Mouse (Mus musculus) forebrain, embryonic 13.5 days (tissue): ENCODE measurements around the gene B3gnt9. TPM values are rescaled to one million over a fixed set of nuclear protein-coding genes. Genes with fewer than 3 reads are reported as not detected.

ENCODE experiments used
- ATAC-seq: fragments of 200-750 bp; cut with Nextera tagmentation; 2 replicates; pipeline ENCODE4 v1.8.0; 2017
- H3K27ac ChIP-seq: fragments of 300-500 bp; sonication (generic); 2 replicates; pipeline ENCODE4 v1.5.1; 2015; ENCODE audit warnings: inconsistent platforms, mild to moderate bottlenecking, moderate library complexity
- H3K27me3 ChIP-seq: fragments of 300-500 bp; sonication (generic); 2 replicates; pipeline ENCODE4 v1.6.1; 2015; ENCODE audit warnings: mild to moderate bottlenecking, inconsistent platforms
- H3K36me3 ChIP-seq: fragments of 300-500 bp; sonication (generic); 2 replicates; pipeline ENCODE4 v1.6.1; 2015; ENCODE audit warnings: mild to moderate bottlenecking, inconsistent platforms; ENCODE audit not compliant: poor library complexity, severe bottlenecking
- H3K4me1 ChIP-seq: fragments of 300-500 bp; sonication (generic); 2 replicates; pipeline ENCODE4 v1.6.1; 2015; ENCODE audit warnings: inconsistent platforms
- H3K4me2 ChIP-seq: fragments of 300-500 bp; sonication (generic); 2 replicates; pipeline ENCODE4 v1.6.1; 2015; ENCODE audit warnings: inconsistent platforms, mild to moderate bottlenecking, moderate library complexity
- H3K4me3 ChIP-seq: fragments of 300-500 bp; sonication (generic); 2 replicates; pipeline ENCODE4 v1.5.1; 2015; ENCODE audit warnings: mild to moderate bottlenecking, inconsistent platforms
- H3K9ac ChIP-seq: fragments of 300-500 bp; sonication (generic); 2 replicates; pipeline ENCODE4 v1.6.1; 2015; ENCODE audit warnings: mild to moderate bottlenecking, inconsistent platforms
- H3K9me3 ChIP-seq: fragments of 300-500 bp; sonication (generic); replicated peaks from 2 replicates; pipeline ENCODE4 v1.6.1; 2016; ENCODE audit warnings: inconsistent platforms
- WGBS: fragments of 180-500 bp; shearing (Covaris S2); methylation state at CpG from one replicate; pipeline ENCODE4 v1.1.7; 2015; 5-methylcytosine and 5-hydroxymethylcytosine counted together
- polyA plus RNA-seq: library from polyadenylated mRNA; unstranded; fragments of >200 nt; fragmentation: Nextera tagmentation; extraction: Ambion mirVana; gene quantifications from 2 replicates; pipeline ENCODE4 v1.2.1, GENCODE M21; 2015

The B3gnt9 gene
- polyA plus RNA-seq = 1.3 and 2.4 TPM in 2 replicates

GRCm38 (mm10) chr8:105254966-105255350 is at the start of gene B3gnt9:
TSS of gene B3gnt9 (minus strand) at chr8:105255153.
- peak; percentile 12; the same call in 1 of the 2 replicates for ATAC-seq
- 3% methylated on average over 14 of the region's 14 CpGs for WGBS
- peaks cover 51% of the 10 kb centered on the region for H3K27me3 ChIP-seq
- H3K36me3 ChIP-seq = peaks cover 24% of the 10 kb centered on the region
- no peak within 1 kb of the TSS for H3K27ac ChIP-seq
- peak within 1 kb of the TSS; percentile 59 for H3K4me3 ChIP-seq
- no peaks in the 10 kb centered on the region for H3K9me3 ChIP-seq
- peak within 1 kb of the TSS; percentile 97 for H3K4me2 ChIP-seq
- H3K4me1 ChIP-seq = peaks cover 29% of the 10 kb centered on the region
- peak within 1 kb of the TSS; percentile 71 for H3K9ac ChIP-seq

- H3K27ac ChIP-seq = no peak overlapping the region
- H3K9me3 ChIP-seq = no peaks in the 10 kb centered on the region
- 89% methylated on average over 9 of the region's 9 CpGs for WGBS
- peaks cover 24% of the 10 kb centered on the region for H3K4me1 ChIP-seq
- H3K27me3 ChIP-seq = no peaks in the 10 kb centered on the region
- H3K4me2 ChIP-seq = no peak overlapping the region
- no peak overlapping the region for H3K9ac ChIP-seq
- no peak for ATAC-seq
- H3K36me3 ChIP-seq = peaks cover 88% of the 10 kb centered on the region
- H3K4me3 ChIP-seq = no peak overlapping the region
These were observed 48.9 kb upstream of the B3gnt9 start for GRCm38 (mm10) chr8:105303874-105304273.

DNA sequence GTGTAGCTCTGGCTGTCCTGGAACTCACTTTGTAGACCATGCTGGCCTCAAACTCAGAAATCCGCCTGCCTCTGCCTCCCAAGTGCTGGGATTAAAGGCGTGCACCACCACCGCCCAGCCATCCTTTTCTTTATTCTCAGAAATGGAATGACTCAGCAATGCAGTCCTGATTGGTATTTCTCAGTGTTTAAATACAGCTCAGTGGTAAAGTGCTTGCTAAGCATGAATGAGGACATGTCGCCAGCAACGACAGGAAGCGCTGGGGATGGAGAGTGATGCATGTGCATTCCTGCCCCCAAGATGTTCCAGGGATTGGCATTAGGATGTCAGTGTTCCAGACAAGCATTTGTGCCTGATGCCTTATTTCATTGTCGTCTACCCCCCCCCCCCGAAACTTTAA is 48.4 kb upstream of the B3gnt9 start:
- Histone ChIP-seq H3K4me3 (no peak overlapping the region), H3K4me2 (no peak overlapping the region), H3K9me3 (no peaks in the 10 kb centered on the region), H3K27me3 (no peaks in the 10 kb centered on the region), H3K27ac (no peak overlapping the region), H3K4me1 (peaks cover 29% of the 10 kb centered on the region), H3K36me3 (peaks cover 86% of the 10 kb centered on the region), H3K9ac (no peak overlapping the region)
- ATAC-seq = no peak
- 93% methylated on average over 8 of the region's 8 CpGs for WGBS

DNA sequence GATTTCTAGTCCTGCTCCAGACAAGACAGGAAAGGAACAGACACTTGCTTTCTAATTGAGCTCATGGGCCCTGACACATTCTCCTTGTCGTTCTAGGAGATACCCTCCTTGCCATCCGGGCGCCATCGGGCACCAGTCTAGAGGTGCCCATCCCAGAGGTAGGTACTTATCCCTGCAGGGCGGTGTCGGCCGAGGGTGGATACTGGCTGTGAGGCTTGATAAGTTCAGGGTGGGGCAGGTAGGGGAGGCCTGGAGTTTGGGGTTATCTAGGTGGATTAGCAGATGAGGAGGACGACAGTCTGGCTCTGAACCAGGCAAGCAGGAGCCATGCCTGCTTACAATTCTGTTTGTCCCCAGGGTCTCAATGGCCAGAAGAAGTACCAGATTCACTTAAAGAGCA is 45.0 kb upstream of the B3gnt9 start:
- no peak overlapping the region for H3K9ac ChIP-seq
- WGBS = 93% methylated on average over 8 of the region's 8 CpGs
- no peak overlapping the region for H3K4me3 ChIP-seq
- peaks cover 63% of the 10 kb centered on the region for H3K36me3 ChIP-seq
- peaks cover 29% of the 10 kb centered on the region for H3K4me1 ChIP-seq
- H3K27me3 ChIP-seq = no peaks in the 10 kb centered on the region
- H3K4me2 ChIP-seq = no peak overlapping the region
- no peak overlapping the region for H3K27ac ChIP-seq
- no peak for ATAC-seq
- no peaks in the 10 kb centered on the region for H3K9me3 ChIP-seq

- no peak for ATAC-seq
- peaks cover 25% of the 10 kb centered on the region for H3K4me1 ChIP-seq
- H3K4me3 ChIP-seq = peak overlapping the region; percentile 100
- no peaks in the 10 kb centered on the region for H3K27me3 ChIP-seq
- WGBS = 68% methylated on average over 18 of the region's 18 CpGs
- H3K4me2 ChIP-seq = peak overlapping the region; percentile 98
- H3K36me3 ChIP-seq = peaks cover 50% of the 10 kb centered on the region
- no peaks in the 10 kb centered on the region for H3K9me3 ChIP-seq
- no peak overlapping the region for H3K27ac ChIP-seq
- peak overlapping the region; percentile 96 for H3K9ac ChIP-seq
These were observed 43.6 kb upstream of the B3gnt9 start for GRCm38 (mm10) chr8:105298351-105299252.

DNA sequence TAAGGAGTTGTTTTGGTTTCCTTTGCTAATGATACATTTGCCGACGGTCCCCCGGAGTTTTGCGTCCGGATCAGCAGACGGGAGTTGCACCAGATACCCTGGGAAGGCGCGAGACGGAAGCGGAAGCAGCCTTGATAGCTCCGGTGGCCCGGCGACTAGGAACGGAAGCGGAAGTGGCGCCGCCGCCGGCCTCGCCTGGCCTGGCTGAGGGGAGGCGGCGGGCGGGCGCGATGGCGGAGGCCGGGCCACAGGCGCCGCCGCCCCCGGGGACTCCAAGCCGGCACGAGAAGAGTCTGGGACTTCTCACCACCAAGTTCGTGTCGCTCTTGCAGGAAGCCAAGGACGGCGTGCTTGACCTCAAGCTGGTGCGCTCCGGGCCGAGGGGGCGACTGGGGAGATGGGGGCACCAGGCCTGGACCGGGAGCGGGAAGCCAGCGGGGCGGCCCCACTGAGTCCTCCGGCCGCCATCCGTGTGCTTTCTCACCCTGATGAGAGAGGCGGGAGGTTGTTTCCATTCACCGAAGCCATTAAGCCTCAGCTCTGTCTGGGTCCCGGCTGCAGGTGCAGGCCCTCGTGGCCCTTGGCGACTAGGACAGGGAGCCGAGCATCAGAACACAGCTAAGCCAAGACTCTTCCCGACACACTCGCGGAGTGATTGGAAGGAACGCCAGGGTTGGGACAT is 42.7 kb upstream of the B3gnt9 start, which contains the start of gene E2f4:
E2f4 (plus strand) TSS at position 153 of the 682 bp plus-strand sequence.
- Histone ChIP-seq H3K27ac (peak within 1 kb of the TSS; percentile 40; the same call in 1 of the 2 replicates), H3K36me3 (peaks cover 40% of the 10 kb centered on the region), H3K4me3 (peak within 1 kb of the TSS; percentile 100), H3K27me3 (no peaks in the 10 kb centered on the region), H3K4me2 (peak within 1 kb of the TSS; percentile 98), H3K9ac (peak within 1 kb of the TSS; percentile 96), H3K4me1 (peaks cover 25% of the 10 kb centered on the region), H3K9me3 (no peaks in the 10 kb centered on the region)
- peak; percentile 94 for ATAC-seq
- under 1% methylated on average over 58 of the region's 58 CpGs for WGBS

DNA sequence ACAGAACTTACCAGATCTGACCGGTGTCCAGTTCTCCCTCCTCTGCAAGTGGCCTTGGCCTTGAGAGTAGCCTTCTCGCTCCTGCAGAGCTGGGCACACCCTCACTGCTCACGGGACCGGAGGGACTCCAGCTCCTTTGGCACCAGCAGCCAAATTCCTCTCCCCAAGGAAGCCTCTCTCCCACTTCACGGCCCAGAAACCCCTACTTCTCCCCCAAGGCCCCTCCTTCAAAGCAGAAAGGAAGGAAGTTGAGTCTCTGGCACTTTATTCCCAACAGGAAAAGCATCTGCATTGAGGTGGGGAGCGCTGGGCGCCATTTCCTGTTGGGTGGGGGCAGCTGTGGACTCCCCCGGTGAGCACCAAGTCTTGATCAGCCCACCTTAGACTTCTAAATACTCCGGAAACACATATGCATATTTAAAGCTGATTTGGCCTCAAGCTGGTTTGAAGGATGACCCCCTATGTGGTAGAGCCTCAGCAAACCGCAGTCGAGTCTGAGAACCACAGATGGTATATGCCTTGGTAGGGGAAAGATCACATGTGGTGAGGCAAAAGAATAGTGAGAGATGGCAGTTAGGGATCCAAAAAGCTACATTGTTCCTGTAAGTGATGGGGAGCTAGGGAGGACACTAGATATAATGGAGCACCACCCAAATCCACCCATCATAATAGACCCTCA is 41.1 kb upstream of the B3gnt9 start, which contains the start of gene Exoc3l:
Exoc3l (minus strand) TSS at position 207 of the 679 bp plus-strand sequence.
- Histone ChIP-seq H3K9ac (peak within 1 kb of the TSS; percentile 96; the same call in 1 of the 2 replicates), H3K4me3 (peak within 1 kb of the TSS; percentile 100), H3K27ac (no peak within 1 kb of the TSS), H3K4me2 (peak within 1 kb of the TSS; percentile 98), H3K4me1 (peaks cover 27% of the 10 kb centered on the region), H3K27me3 (no peaks in the 10 kb centered on the region), H3K36me3 (peaks cover 24% of the 10 kb centered on the region), H3K9me3 (no peaks in the 10 kb centered on the region)
- WGBS = 77% methylated on average over 11 of the region's 11 CpGs
- ATAC-seq = no peak

DNA sequence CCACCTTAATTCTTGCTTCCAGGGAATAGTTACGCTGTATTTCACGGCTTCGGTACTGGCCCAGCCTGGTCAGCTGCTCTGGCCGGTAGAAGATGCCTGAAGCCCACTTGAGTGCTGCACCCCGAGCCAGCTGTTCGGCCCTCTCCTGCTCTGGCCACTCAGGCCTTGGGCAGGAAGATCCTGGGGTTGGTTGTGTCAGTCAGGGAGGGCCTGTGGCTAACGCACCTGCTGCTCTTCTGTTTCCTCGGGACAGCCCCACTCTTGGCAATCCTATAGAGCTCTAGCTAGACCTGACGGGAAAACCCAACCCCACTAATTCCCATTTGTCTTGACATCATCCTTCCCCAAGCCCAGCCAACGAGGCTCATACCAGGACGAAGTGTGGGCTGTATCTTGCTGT is 40.3 kb upstream of the B3gnt9 start:
- H3K4me2 ChIP-seq = no peak overlapping the region
- peaks cover 6% of the 10 kb centered on the region for H3K27me3 ChIP-seq
- H3K27ac ChIP-seq = no peak overlapping the region
- 67% methylated on average over 11 of the region's 11 CpGs for WGBS
- H3K36me3 ChIP-seq = peaks cover 16% of the 10 kb centered on the region
- H3K4me3 ChIP-seq = no peak overlapping the region
- H3K9me3 ChIP-seq = no peaks in the 10 kb centered on the region
- H3K9ac ChIP-seq = no peak overlapping the region
- ATAC-seq = no peak
- peaks cover 35% of the 10 kb centered on the region for H3K4me1 ChIP-seq

DNA sequence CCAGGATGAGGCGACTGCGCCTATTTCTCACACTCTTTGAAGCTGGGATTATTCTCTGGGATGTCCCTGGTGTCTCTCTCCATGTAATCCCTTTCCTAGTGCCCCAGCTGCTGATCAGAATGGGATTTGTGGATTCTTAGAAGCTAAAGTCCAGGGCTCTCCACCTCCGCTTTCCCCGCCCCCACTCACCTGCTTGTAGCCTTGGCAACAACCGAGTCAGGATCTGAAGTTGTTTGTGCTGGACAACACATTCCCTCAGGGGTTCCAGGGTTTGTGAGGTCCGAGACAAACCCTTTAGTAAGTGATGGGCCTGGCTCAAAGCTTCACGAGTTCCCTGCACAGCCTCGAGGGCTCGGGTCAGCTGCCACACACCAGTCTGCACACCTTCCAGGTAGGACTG is 39.8 kb upstream of the B3gnt9 start:
- Histone ChIP-seq H3K27ac (no peak overlapping the region), H3K36me3 (peaks cover 11% of the 10 kb centered on the region), H3K4me3 (no peak overlapping the region), H3K4me2 (no peak overlapping the region), H3K27me3 (peaks cover 11% of the 10 kb centered on the region), H3K9me3 (no peaks in the 10 kb centered on the region), H3K9ac (no peak overlapping the region; the same call in 1 of the 2 replicates), H3K4me1 (peaks cover 38% of the 10 kb centered on the region)
- ATAC-seq = no peak
- WGBS = 61% methylated on average over 9 of the region's 9 CpGs

- no peak overlapping the region for H3K9ac ChIP-seq
- no peak overlapping the region for H3K4me2 ChIP-seq
These were observed 38.5 kb upstream of the B3gnt9 start for GRCm38 (mm10) chr8:105293405-105293804.

DNA sequence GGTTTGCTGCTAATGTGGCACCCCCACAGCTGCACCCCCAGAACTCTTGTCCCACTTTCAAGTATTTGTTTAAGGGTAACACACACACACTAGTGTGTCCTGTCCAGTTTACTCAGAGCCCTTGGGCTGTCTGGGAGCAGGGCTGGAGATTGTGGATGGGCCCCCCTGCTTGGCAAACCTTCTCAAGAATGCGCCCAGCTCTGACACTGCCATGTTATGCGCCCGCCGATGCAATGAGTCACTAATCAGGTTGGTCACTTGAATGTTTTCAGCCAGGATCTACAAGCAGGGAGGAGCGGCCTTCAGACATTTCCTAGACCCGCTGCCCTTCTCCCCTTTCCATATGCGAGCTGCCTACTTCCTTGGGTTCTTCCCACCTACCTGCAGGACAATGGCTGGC is 37.5 kb upstream of the B3gnt9 start:
- no peak for ATAC-seq
- Histone ChIP-seq H3K4me3 (no peak overlapping the region), H3K36me3 (no peaks in the 10 kb centered on the region), H3K4me1 (peaks cover 38% of the 10 kb centered on the region), H3K9ac (no peak overlapping the region), H3K9me3 (no peaks in the 10 kb centered on the region), H3K27ac (no peak overlapping the region), H3K4me2 (no peak overlapping the region), H3K27me3 (peaks cover 11% of the 10 kb centered on the region)
- 73% methylated on average over 7 of the region's 7 CpGs for WGBS

More at GRCm38 (mm10) chr8:105293405-105293804, 38.5 kb upstream of the B3gnt9 start:
- no peak for ATAC-seq
- Histone ChIP-seq H3K4me1 (peaks cover 34% of the 10 kb centered on the region), H3K27ac (no peak overlapping the region), H3K36me3 (no peaks in the 10 kb centered on the region), H3K27me3 (peaks cover 11% of the 10 kb centered on the region), H3K9me3 (no peaks in the 10 kb centered on the region), H3K4me3 (no peak overlapping the region)
- 66% methylated on average over 19 of the region's 19 CpGs for WGBS
